Mouse (Mus musculus): ENCODE results near the gene Noxred1.
"Not testable (repeated sequence)": the region's sequence is repeated elsewhere in the genome, so short reads cannot be mapped to it uniquely, and the experiment has no call there.

The Noxred1 gene

DNA sequence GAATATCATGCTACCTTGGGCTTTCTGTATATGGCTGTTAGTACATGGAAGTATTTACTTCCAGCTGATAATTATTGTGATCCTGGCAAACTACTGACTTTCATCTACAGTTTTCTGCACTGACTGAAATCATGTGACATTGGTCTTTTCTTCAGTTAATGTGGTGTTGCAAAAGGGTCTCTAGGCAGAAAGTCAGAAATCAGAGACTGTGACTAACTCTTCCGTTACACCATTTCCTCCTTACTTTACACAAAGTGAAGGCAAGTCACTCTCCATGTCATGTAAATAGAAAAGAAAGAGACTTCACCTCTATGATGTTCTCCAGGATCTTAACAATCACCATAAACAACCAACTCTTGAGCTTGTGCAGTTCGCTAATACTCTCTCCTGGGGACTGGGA, 8.9 kb downstream of the Noxred1 start:
- DNase-seq (ENCODE audit: low spot score in 2 of 2): no peak

DNA sequence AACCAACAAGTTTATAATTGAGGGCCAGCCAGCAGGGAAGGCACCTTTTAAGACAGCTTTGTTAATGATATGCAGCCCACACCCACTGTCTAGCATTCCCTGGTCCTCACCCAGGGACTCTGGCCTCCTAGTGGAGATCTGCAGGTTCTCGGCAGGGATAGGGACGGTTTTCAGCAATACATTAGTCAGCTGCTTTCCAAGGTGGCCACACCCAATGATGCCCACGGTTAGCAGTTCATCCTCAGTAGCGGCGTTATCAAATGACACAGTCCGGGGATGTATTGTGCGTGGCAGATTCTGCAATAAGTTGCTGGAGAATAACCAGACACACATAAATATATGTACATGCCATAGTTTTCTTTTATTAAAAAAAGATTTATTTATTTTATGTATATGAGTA, 11.7 kb downstream of the Noxred1 start:
- no peak for DNase-seq (ENCODE audit: low spot score in 2 of 2)

DNA sequence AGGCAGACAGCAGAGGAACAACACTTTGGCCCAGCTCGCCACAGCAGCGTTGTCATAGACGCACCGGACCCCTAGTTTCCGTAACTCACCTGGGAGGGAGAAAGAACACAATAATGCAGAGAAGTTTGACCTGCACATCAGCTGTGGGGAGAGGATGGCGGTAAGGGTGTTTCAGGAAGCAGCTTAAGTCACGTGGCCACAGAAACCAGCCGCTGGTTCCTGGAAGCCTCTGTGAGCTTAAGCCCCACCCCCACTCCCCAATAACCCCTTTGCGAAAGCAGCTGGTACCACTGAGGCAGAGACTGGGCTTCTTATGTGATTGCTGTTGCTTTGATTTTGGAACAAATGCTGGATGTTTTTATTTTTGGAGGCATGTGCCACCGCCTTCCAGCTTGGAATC, 13.6 kb downstream of the Noxred1 start:
- DNase-seq (ENCODE audit: low spot score in 2 of 2): no peak

DNA sequence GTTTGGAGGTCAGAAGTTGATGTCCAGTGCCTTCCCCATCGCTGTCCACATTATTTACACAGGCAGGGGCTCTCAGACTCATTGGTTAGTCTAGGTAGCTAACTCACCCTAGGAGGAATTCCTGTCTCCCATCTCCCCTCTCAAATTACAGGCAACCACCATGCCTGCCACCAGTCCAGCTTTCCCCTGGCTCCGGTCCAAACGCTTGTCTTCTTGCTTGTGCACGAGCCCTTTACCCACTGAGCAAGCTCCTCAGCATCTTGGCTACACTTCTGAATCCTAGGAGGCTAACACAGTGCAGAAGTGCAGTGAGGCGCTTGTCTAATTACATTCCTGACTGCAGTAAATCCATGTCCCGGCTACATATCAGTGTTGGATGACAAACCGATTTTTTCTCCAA, 19.2 kb downstream of the Noxred1 start:
- no peak for DNase-seq (ENCODE audit: low spot score in 2 of 2)

DNA sequence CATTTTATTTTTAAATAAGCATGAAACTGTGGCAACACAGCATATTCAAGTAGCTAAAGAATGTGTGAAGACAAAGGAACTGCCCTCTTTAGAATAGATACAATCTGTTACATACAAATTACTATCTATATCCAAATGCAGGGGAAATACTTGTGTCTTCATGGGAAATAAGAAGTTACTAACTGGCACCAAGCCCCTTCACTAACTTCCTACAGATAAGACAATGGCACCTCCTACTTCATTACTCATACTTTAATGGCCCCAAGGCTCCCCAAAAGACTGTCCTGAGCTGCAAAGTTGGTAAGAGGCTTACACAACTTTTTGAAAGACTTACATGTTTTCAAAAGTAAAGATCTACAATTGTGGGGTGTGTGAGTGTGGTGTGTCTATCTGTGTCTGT, 20.9 kb downstream of the Noxred1 start:
- DNase-seq (ENCODE audit: low spot score in 2 of 2): no peak

DNA sequence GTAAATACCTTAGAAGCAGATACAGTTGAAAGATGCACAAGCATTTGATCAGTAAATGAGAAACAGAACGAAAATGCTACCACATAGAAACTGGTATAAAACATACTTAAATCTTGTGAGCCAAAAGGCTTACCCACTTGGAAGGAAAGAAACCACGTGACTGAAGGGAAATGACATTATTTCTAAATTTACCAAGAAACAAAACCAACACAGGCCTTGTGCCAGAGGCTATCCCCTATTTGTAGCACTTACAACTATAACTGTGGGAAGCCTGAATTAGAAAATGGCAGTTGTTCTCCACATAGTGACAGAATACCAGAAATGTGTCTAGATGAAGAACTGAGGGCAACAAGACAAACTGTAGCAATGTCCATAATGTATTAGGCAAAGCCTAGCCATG, 22.5 kb downstream of the Noxred1 start:
- no peak for DNase-seq (ENCODE audit: low spot score in 2 of 2)

DNA sequence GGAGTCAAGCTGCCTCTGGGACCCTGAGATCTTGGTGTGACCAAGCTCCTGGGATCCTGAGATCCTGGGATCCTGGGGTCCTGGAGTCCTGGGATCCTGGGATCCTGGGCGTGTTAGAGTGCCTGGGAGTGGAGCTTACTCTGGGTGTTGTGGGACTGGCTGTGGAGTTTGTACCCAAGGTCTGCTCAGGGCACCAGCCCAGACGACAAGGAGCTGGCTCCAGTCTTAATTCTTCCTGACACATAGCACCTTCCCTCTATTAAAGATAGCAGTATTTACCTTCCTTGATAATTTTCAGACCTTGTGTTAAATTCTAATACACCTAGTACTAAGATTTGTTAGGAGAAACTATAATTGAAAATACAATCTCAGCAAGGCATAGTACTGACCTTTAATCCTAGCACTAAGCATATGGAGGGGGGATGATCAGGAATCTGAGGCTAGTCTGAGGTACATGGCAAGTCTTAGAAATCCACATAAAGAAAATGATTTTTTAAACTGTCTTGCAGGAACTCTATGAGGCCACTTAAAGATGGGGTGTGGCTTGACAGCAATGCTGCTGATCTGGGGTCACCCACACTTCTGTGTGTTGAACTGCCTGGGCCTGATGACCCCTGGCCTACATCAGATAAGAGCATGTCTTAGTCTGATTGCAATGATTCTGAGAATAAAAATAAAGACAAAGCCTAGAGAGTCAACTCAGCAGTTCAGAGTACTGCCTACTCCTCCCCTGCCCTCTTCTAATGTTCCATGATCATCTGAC, 25.5 kb downstream of the Noxred1 start:
- DNase-seq (ENCODE audit: low spot score in 2 of 2): no peak

DNA sequence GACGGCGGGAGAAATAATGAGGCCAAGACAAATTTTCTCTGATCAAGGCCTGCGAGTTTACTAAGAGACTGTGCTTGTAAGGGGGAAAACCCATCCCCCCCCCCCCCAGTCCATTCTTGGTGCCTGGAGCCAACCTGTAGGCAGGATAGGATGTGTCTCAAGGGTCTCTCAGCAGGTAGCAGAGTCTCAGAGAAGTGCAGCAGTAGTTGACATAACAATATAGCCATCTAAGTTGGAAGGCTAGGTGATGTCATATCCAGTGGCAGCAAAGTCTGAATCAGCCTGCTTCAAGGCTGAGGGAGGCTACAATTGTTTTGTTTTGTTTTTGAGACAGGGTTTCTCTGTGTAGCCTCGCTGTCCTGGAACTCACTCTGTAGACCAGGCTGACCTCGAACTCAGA, 32.7 kb downstream of the Noxred1 start:
- DNase-seq (ENCODE audit: low spot score in 2 of 2): not testable (repeated sequence)

DNA sequence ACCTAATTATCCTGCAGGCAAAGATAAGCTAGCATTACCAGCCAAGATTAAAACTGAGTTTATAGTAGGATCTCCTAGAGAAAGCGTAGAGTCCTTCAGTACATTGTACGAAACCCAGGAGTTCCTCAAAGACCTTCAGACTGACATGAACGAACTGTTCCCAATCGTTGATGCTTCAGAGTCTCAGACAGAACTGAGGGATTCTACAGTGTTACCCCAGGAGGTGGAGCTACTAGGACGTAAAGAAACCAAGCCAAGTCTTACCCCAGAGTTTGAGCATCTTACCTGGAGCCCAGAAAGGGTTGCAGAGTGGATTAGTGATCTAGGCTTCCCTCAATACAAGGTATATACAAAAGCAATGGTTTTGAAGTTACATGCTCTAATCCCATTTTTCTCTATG, 36.8 kb downstream of the Noxred1 start:
- no peak for DNase-seq (ENCODE audit: low spot score in 2 of 2)

DNA sequence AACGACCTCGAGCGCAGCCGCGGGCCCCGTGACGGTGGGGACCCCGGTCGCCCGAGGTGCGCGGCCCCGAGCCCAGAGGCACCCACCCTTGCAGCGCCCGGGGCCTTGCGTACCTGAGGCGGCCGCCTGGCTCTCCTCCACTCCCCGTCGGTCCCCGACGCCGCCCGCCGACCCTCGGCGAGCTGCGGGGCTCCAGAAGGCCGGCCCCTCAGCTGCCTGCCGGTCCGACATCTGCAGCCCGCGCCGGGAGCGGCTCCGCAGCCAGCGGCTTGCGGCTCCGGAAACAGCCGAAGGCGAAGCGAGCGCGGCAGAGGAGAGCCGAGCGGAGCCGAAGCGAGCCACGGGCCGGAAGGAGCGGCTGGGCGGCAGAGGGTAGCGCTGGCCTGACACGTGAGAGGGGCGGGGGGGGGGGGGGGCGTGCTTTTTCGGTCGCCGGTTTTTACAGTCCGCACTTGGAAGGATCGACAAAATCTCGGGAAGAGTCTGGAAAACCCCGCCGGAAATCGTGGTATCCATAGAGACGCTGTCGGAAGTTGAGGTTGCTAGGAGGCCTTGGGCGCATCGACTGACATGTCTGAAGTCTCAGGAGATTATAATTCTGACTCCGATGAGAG, 38.5 kb downstream of the Noxred1 start, which contains the start of gene Tmed8:
Tmed8 (minus strand) TSS at position 482 of the 614 bp plus-strand sequence.
- peak; percentile 71 to 82 for DNase-seq (ENCODE audit: low spot score in 2 of 2)

DNA sequence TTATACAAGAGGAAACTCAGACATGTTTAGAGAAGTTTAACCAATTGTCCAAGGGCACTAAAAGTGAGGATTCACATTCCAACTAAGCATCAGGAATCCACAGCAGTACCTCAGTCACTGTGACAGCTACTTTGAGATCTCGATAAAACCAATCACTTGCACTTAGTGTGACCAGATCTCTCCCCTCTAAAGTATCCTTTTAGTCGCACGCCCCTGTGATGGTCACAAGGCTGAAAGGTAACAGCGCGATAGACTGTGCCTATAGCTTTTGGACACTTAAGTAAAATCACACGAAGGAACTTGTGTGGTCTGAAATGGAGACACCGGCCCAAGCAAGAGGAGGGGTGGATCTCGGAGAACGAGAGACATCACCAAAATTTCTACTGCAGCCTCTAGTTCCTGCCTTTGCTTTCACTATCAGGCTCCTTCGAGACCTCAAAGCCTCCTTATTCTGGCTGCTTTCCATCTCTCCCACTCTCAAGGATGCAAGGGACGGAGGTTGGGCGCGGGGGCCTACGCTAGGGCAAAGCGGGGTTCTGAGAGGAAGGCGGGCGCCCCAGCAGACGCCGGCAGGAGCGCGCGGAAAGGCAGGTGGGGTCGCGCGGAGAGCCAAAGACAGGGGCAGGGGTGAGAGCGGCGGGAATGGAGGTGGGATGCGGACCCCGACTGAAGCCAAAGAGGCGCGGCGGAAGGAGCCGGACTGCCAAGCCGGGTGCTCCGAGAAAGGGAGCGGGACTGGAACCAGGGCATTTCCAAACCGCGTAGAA, 39.1 kb downstream of the Noxred1 start, which contains the start of gene Samd15:
Samd15 (plus strand) TSS at position 518 of the 767 bp plus-strand sequence.
- peak; percentile 37 to 52 for DNase-seq (ENCODE audit: low spot score in 2 of 2)

DNA sequence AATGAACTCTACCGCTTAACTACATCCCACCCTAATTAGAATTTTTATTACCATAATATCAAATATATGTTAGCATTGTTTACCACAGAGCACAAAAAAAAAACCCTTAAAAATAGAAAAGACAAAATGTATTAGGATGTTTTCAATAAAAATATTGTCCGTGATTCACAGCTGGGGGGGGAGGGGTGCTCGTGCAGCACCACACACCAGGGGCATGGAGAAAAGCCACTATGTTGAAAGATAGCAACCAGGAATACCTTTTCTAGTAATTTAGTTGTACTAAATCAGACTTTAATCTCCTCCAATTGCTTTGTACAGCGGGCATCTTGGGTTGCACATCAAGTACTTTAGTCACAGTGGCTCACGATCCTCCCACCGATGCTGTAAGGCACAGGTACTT, 39.7 kb downstream of the Noxred1 start:
- no peak for DNase-seq (ENCODE audit: low spot score in 2 of 2)

DNA sequence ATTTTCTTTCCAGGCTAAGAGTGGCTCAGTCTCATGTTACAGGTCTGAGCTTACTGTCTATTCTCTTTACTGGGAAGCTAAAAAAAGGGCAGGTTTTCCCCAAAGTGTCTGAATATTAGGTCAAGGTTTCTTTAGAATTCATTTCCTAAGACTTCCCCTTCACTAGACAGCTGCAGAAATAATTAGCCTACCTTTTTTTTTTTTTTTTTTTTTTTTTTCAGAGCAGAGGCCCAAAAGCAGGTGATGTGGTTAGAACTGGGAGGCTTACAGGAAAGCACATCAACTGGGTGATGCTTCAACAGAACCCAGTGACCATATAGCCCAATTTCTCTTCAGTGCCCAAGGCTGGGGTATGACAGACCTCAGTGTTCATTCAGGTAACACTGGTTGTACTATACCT, 42.2 kb downstream of the Noxred1 start:
- no peak for DNase-seq (ENCODE audit: low spot score in 2 of 2)

DNA sequence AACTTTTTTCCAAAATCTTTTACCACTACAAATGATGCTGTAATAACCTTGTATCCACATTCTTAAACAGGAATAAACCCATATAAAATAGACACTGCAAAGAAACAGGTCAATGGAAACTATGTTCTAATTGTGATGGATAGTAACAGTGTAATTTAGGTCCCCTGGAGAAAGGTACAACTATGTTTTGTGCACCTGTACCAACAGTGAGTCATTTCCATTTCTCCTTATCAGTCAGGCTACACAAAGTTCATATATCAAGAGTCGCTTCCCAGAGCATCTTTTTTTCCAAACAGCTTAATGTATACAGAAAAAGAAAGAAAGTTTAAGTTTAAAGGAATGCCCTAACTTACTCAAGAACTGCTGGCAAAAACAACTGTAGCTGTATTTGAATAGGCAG, 43.5 kb downstream of the Noxred1 start:
- DNase-seq (ENCODE audit: low spot score in 2 of 2): no peak

DNA sequence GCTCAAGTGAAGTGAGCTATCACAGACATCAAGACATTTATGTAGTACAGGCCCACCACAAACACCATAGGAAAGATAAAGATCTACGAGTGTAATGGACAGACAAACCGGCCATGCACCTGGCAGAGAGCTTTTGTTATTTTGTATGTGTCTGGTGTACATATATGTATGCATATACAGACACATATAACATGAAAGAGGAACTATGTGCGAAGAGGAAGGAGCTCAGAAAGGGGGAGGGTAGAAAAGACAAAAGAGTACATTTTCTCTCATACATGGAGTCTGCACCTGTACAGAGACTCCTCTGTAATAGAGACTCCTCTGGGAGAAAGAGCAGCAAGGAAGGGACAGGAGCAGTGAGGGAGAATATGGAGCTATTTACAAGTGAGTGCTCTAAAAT, 45.5 kb downstream of the Noxred1 start:
- DNase-seq (ENCODE audit: low spot score in 2 of 2): no peak

DNA sequence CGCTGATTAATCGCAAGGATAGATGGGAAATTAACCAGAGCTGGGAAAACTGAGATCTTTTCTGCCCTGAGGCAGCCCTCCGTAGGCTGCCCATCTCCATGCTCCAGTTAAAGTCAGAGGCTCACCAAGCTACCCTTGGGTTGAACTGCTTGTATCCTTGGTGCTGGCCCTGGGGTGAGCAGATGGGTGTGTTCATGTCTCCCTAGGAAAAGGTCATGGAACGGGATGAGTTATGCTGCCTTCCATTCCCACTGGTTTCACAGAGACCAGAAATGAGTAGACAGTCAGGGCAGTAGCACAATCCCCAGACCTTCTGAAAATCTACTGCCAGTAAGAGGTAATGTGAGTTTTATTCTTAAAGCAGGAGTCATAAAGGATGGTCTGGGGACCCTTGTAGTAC, 60.9 kb downstream of the Noxred1 start:
- no peak for DNase-seq (ENCODE audit: low spot score in 2 of 2)

DNA sequence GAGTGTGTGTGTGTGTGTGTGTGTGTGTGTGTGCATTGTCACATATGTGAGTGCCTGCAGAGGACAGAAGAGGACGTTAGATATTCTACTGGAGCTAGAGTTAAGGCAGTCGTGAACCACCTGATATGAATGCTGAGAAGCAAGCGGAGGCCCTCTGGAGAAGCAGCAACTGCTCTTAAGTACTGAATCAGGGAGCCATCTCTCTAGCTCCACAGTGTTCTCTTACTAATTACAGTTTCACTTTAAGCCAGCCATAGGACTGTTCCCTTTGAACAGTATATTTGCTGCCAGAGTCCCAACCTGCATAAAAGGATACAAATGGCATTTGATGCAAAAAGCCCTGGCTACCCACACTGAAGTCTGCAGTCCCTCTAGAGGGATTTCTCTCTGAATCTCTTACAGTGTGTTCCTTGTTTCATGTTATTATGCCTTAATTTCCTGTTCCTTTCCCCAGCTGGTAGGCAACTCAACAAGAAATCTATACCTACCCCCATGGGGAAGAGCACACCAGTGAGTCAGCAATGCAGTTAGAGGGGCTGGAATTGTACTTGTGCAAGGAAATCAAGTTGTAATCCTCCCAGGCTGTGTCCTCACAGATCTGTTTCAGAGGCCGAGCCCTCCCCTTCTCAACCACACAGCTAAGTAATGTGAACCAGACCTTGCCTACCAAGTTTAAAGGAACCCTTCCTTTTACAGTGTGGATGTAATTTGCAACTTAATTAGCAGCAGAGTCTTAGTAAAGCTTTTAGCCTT, 63.2 kb downstream of the Noxred1 start:
- DNase-seq (ENCODE audit: low spot score in 2 of 2): no peak

Data from frontal cortex, postnatal 36 days (tissue).